Mouse (Mus musculus) liver, adult 10 weeks (tissue): Measurements from ENCODE around the gene Gypa. TPM values are rescaled to one million over a fixed set of nuclear protein-coding genes. Genes with fewer than 3 reads are reported as not detected.

Source experiments
- polyA plus RNA-seq: library from polyadenylated mRNA; stranded (reverse); fragments of 350-450 nt; fragmentation: Illumina TruSeq; extraction: RNeasy Lipid Tissue Mini Kit (QIAGEN cat#74804); gene quantifications from one replicate; pipeline ENCODE4 v1.2.3, GENCODE M21; 2014; ENCODE audit warnings: low read depth, low replicate concordance

Gene Gypa
- polyA plus RNA-seq, result 0.21 TPM

DNA sequence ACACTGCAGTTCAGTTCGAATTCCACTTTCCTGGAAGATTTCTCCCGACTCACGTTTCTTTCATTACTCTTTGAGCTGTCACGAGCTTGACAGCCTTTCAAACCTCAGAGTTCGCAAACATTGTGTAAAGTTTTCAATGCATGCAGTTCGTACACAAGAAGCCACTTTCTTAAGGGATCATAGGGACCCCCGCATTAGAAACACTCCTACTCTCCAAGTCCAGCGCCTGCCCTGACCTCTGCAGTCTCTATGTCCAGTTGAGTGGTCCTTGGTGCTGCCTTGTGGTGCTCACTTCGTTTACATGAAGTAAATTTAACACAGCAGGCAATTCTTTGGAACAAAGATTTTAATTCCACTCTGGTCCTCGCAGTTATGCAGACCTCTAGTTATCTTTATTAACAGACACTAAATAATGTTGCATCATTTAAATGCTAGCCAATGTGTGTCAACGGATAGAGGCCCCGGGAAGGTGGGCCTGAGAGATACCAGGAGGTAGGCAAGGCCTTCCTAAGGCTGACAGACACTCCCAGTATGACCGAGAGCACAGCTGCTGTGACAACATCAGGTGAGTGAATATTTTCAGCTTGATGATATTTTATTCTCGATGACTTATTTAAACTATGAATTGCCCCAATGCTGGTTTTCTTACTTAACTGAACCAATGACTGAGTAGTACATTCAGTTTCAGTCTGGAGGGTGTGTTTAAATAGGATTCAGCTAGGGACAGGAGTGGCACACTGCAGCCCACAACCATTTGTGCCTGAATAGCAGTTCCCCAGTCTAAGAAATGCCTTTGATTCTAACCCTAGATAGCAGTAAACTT lies at the start of gene Gypa:
TSS of gene Gypa (plus strand) at position 259 of the 823 bp plus-strand sequence.

Other genes with a start within 250 kb of the Gypa start
- not detected for gene Frem3, start 117.3 kb downstream of the Gypa start, polyA plus RNA-seq
- 42.0 TPM for gene Smarca5, start 245.7 kb downstream of the Gypa start, polyA plus RNA-seq